Mouse (Mus musculus) adrenal gland, adult (tissue): Measurements from ENCODE around the gene Nsmce1.
A peak's percentile ranks its signal among the peaks of the same experiment; 100 is the strongest.
"Not testable (repeated sequence)": the region's sequence is repeated elsewhere in the genome, so short reads cannot be mapped to it uniquely, and the experiment has no call there.

Experiments used
- DNase-seq, 2 experiments: peaks; one replicate each; pipeline ENCODE4 v3.0.0; 2022 to 2023; ENCODE audit warnings: low spot score in 1 of 2; ENCODE audit not compliant: inconsistent age in 2 of 2

Nsmce1 gene

DNA sequence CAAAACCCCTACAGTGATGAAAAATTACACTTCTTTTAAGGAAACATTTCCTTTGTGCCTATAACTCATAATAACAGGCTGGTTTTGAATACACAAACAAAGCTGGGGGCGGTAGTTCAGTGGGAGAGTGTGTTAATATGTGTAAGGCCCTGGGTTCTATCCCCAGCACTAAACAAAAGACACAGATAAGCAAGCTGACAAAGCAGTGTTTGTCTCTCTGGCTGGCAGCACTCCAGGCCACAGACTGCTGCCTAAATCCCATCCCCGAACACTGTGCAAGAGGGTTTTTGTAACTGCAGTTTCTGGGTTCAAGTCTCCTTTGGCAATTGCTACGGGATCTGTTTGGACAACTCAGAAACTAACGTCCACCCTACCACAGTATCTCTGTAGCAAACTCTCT, 49.1 kb downstream of the Nsmce1 start:
- no peak for DNase-seq

DNA sequence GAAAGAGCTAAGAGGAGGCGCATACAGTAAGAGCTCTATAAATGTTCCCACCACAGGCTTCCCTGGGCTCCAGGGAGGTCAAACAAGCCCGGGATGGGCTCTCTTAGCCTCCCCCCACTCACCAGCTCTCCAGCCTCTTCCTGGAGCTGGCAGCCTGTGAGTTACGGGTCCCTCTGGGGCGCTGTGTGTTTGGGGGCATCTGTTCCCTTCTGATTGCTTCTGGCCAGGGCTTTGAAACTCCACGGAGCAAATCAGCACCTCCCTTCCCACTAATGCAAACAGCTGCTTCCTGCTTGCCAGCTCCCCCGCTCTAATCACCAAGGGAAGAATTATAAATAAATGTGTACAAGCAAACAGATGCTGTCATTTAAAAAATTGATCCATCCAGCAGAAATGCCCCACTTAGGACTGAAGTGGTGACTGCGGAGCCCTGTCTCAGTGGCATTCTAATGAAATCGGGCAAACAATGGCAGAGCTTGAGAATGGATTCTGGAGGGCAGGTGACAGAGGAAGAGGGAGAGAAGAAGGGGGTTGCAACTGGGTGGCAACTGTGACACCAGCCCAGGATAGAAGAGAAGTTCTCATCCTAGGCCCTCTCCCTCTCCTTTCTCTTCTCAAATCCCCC, 56.6 kb downstream of the Nsmce1 start:
- no peak for DNase-seq

DNA sequence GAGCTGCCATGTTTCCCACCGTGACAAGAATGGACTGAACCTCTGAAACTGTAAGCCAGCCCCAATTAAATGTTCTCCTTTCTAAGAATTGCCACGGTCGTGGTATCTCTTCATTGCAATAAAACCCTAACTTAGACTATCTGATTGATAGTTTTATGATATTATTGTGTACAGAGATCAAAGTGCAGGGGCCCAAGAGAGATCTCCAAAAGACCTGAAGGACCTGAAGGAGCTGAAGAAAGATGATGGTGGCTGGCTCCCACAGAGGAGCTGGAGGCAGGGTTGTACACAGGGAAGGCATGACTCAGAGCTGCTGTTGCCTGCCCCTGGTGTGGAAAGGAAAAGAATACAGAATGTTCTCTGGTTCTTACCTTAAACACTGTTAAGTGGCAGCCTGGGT, 57.5 kb downstream of the Nsmce1 start:
- no peak for DNase-seq

DNA sequence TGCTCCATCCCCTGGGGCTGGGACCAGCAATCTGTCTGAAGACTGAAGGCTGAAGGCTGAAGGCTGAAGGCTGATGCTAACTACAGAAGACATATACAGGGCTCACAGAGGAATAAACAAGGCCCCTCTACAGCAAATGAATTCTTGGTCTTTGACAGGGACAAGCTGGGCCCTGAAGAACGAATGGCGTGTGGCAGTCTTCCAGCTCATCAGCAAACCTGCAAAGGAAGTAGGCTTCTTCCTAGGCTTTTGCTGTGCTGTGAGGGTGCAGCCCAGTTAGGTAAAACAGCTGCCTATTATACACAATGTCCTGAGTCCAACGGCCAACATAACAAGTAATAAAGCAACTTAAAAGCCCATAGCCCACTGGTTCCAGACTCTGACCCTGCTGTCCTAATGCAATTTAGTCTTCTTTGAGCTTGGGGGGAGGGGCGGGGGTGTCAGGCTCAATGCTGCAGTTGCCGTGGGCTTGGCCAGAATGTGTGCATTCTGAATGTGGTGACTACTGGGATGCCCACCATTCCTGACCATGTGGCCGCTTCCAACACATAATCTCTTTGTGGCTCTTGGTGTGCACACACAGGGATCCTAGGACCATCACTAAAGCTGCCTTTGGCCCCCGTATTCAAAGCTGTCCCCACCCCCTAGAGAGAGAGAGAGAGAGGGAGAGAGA, 61.1 kb downstream of the Nsmce1 start:
- DNase-seq, result no peak

DNA sequence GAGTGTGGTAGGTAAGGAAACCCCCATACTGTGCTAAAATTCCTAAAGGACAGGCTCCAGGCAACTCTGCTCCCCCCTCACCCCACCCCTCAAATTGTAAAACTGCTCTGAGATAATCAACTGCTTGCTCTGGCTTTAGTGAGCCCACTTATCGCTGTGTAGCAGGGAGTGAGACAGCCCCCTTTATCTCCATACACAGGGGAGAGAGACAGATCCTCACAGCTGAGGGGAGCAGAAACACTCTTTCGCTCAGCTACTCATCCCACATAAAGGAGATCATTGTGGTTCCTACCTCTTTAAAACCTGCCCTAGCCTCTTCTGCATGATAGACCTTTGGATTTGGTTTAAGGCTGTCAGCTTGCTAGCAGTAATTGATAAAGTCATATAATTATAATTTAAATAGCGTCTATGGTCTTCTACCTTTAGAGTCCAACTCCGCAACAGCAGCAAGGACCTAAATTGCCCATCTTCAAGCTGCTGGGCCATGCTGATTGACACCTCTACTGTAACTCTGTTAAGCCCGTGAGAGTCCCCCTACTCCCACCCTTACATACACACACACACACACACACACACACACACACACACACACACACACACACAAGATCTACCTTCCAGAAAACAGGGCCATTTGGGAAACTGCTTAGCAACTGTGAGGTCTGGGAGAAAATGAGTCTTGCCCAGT, 62.4 kb downstream of the Nsmce1 start:
- DNase-seq, result not testable (repeated sequence)

DNA sequence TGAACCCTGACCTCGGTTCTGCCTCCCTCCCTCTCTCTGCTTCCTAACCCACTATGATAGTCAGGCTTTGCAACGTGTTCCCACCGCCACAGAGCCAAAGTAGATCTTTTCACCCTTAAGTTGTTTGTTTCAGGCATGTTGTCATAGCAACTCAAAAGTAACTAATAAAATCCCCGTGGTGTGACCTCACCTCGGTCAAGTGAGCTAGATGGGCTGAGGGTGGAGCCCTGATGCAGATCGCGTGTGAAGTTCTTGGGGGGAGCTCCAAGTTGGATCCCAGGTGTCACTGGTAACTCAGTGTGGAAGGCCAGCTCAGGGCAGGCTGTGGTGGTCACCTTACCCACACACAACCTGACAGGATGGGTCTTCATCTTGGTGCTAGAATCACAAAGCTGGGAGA, 63.0 kb downstream of the Nsmce1 start:
- DNase-seq, result peak in 1 of 2 experiments; percentile 44

DNA sequence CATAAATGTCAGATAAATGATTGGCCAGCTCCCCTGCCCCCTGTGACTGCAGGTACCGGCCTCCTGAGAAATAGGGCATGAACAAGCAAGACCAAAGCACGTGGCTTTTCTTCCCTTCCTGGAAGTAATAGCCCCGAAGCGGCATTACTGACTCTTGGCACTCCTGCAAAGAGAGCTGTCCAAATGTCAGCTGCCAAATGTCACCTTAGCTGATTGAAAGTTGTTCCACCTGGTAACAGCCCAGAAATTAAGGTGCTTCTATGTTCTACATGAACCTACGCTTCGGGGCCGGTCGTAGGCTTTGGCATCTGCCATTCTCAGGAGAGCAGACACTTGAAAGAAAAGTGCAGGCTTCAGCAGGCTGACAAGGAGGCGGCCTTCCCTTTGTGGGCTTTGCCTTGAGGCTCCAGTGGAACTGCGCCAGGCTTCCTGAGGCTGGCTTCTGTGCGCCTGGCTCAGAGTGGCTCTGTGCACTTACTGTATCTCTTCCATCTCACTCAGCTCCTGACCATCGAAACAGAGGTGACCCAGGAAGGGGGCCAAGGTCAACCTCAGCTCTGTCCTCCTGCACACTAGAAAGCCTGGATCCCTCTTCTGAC, 63.8 kb downstream of the Nsmce1 start:
- DNase-seq, result peak; percentile 74 to 94

DNA sequence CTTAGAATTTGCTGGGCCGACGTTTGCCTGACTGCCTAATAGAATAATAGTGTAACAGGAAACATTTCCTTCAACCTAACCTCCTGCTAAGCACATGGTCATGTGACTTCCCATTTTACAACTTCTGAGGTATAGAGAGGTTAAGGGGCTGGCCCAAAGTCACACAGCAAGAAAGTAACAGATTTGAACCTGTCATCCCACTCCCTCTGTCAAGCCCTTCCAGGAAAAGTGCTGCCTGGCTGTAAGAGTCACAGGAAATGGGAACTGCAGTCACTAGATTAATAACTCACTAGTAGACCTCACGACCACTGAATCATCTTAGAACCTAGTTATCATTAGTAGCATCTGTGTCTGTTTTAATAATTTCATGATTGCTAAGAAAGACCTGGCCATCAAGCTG, 68.3 kb downstream of the Nsmce1 start:
- DNase-seq, result no peak

DNA sequence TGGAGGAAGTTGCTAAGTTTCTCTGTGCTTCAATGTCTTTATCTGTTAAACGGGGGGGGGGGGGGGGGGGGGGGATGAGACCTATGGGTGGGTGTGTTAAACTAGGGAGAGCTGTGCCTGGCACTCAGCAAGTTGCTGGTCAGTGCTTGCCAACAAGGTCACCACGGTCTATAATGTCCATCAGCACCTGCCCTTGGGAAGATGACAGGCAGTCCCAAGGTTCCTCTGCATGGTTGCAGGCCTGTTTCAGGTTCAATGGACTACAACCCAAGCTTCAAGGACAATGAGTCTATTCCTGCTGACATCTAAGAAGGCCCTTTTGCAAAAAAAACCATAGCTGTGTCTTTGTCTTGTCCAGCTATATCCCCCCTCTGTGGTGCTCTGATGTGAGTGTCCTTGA, 69.5 kb downstream of the Nsmce1 start:
- DNase-seq, result peak; percentile 22 to 70

DNA sequence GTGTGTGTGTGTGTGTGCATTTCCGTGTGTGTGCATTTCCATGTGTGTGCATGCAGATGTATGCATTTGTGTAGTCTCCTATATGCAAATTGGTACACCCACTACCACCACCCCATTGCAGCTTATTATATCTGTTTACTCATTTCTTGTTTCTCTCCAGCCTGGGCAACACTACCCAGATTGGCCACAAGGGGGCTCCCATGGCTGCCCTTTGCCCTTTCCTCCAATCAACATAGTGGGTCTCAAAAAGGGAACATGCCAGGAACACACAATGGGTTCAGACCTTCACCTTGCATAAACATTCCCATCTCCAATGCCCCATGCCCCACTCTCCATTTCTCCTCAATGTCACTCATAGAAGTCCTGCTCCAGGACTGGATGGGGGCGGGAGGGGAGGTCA, 71.2 kb downstream of the Nsmce1 start:
- peak; percentile 53 to 87 for DNase-seq

DNA sequence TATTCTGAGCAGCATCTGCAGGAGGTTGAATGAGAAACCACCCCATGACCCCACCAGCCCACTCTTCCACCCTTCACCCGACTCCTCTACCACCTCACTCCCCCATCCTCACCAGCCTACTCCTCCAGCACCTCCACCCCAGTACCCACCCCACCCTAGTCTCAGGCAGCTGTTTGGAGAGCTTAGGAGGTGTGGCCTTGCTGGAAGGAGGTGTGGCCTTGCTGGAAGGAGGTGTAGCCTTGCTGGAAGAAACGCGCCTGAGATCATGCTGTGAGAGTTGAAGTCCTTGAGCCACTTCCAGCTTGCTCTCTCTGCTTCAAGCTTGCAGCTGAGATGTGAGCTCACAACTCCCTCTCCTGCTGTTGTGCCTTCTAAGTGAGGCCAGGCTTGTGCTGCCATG, 73.0 kb downstream of the Nsmce1 start:
- DNase-seq, result peak; percentile 22 to 72
